Mouse (Mus musculus) C2C12 (cell line): ENCODE measurements around the gene Acer3.

Experiments used
- CTCF ChIP-seq: IDR thresholded peaks from one replicate; pipeline ENCODE4 v1.5.1; 2011; ENCODE audit not compliant: control insufficient read depth, insufficient read depth, insufficient read length
- MAX ChIP-seq: IDR thresholded peaks from one replicate; pipeline ENCODE4 v1.6.1; 2011; ENCODE audit warnings: mild to moderate bottlenecking, control low read depth

GRCm38 (mm10) chr7:98252520-98252919 is 68.5 kb downstream of the Acer3 start:
- TF ChIP-seq CTCF (no peak), MAX (no peak)
